14 mouse cellular contexts compared by ENCODE assay signal in genomic region chr5:111046841-111047476, GRCm38 (mm10).
DNase-seq lines count a peak whose midpoint lies in the region; ATAC-seq lines count a peak whose summit lies in the region.
"Had no signal": no experiment of that assay in that cellular context is flagged by ENCODE, and none has a peak within 500 bp of the region (broad histone marks: within the 10 kb centered on the region; RNA-seq: fewer than 3 reads in every experiment).

No protein-coding gene starts in this region.

- H3K4me1 ChIP-seq in forebrain, embryonic 12.5 days: peaks cover 66% of the 10 kb centered on the region
- peaks cover 12% of the 10 kb centered on the region; the same call in 1 of the 2 replicates for H3K4me1 ChIP-seq in forebrain, embryonic 11.5 days (replicated peaks; ENCODE audit: control insufficient read depth, insufficient read depth, low read length)
- H3K4me1 ChIP-seq in lung, embryonic 15.5 days: peaks cover 52% of the 10 kb centered on the region
- peaks cover 74% of the 10 kb centered on the region for H3K4me1 ChIP-seq in forebrain, embryonic 16.5 days (replicated peaks; ENCODE audit: control insufficient read depth, insufficient read depth, low read length)
- H3K4me1 ChIP-seq in limb, embryonic 15.5 days: peaks cover 60% of the 10 kb centered on the region

- WGBS in forebrain, embryonic 12.5 days: 39% methylated on average over 14 of the region's 14 CpGs
- WGBS in forebrain, embryonic 11.5 days: 57% methylated on average over 14 of the region's 14 CpGs
- WGBS in lung, embryonic 15.5 days: 32% methylated on average over 14 of the region's 14 CpGs
- 11% methylated on average over 14 of the region's 14 CpGs for WGBS in forebrain, embryonic 16.5 days
- WGBS in limb, embryonic 15.5 days: 38% methylated on average over 14 of the region's 14 CpGs

- no peak overlapping the region for H3K9ac ChIP-seq in forebrain, embryonic 12.5 days
- no peak overlapping the region for H3K9ac ChIP-seq in forebrain, embryonic 11.5 days (ENCODE audit: low read length)
- no peak overlapping the region for H3K9ac ChIP-seq in lung, embryonic 15.5 days
- H3K9ac ChIP-seq in forebrain, embryonic 16.5 days (replicated peaks; ENCODE audit: low read depth, low read length): 0 out of 2 replicates have a peak overlapping the region, but pooled peaks have one; percentile 2
- H3K9ac ChIP-seq in limb, embryonic 15.5 days: no peak overlapping the region

- no peaks in the 10 kb centered on the region for H3K36me3 ChIP-seq in forebrain, embryonic 12.5 days (replicated peaks)
- no peaks in the 10 kb centered on the region for H3K36me3 ChIP-seq in forebrain, embryonic 11.5 days (ENCODE audit: control insufficient read depth, insufficient read depth, low read length)
- no peaks in the 10 kb centered on the region for H3K36me3 ChIP-seq in lung, embryonic 15.5 days
- no peaks in the 10 kb centered on the region for H3K36me3 ChIP-seq in forebrain, embryonic 16.5 days (ENCODE audit: control insufficient read depth, insufficient read depth)
- no peaks in the 10 kb centered on the region for H3K36me3 ChIP-seq in limb, embryonic 15.5 days

- H3K27me3 ChIP-seq in forebrain, embryonic 12.5 days: no peaks in the 10 kb centered on the region
- no peaks in the 10 kb centered on the region for H3K27me3 ChIP-seq in forebrain, embryonic 11.5 days (ENCODE audit: control insufficient read depth, insufficient read depth, low read length)
- H3K27me3 ChIP-seq in lung, embryonic 15.5 days: no peaks in the 10 kb centered on the region
- H3K27me3 ChIP-seq in forebrain, embryonic 16.5 days (replicated peaks; ENCODE audit: control insufficient read depth, insufficient read depth, low read length): no peaks in the 10 kb centered on the region
- no peaks in the 10 kb centered on the region for H3K27me3 ChIP-seq in limb, embryonic 15.5 days

- no peak for DNase-seq in forebrain, embryonic 11.5 days (ENCODE audit: low spot score)
- DNase-seq in lung, postnatal 14 days: no peak
- no peak for DNase-seq in urinary bladder, adult 18-20 months (ENCODE audit: low spot score in 2 of 2)
- no peak for DNase-seq in urinary bladder, adult 2 months (ENCODE audit: low spot score)
- DNase-seq: adrenal gland, adult 8-10 months; cerebellum, postnatal 36 days; heart, adult 2 months; heart, postnatal 10 days; right cerebral cortex, adult 18-20 months had no signal

- H3K27ac ChIP-seq in forebrain, embryonic 12.5 days: peak overlapping the region; percentile 71
- no peak overlapping the region; the same call in 1 of the 2 replicates for H3K27ac ChIP-seq in forebrain, embryonic 11.5 days (ENCODE audit: low read depth, low read length)
- H3K27ac ChIP-seq in lung, embryonic 15.5 days: no peak overlapping the region
- H3K27ac ChIP-seq in forebrain, embryonic 16.5 days (ENCODE audit: low read length): peak overlapping the region; percentile 24; the same call in 1 of the 2 replicates
- peak overlapping the region; percentile 17; the same call in 1 of the 2 replicates for H3K27ac ChIP-seq in limb, embryonic 15.5 days
- H3K27ac ChIP-seq: heart, adult 2 months; kidney, postnatal 0 days had no signal

- H3K4me3 ChIP-seq in forebrain, embryonic 12.5 days (replicated peaks): no peak overlapping the region
- H3K4me3 ChIP-seq in forebrain, embryonic 11.5 days (ENCODE audit: low read depth, low read length): no peak overlapping the region
- no peak overlapping the region for H3K4me3 ChIP-seq in lung, embryonic 15.5 days
- H3K4me3 ChIP-seq in forebrain, embryonic 16.5 days (replicated peaks; ENCODE audit: low read length): no peak overlapping the region
- no peak overlapping the region for H3K4me3 ChIP-seq in limb, embryonic 15.5 days
- H3K4me3 ChIP-seq: heart, adult 2 months had no signal

- no peak for ATAC-seq in forebrain, embryonic 12.5 days (ENCODE audit: low FRiP score)
- no peak for ATAC-seq in forebrain, embryonic 11.5 days (replicated peaks; ENCODE audit: low FRiP score)
- ATAC-seq in lung, embryonic 15.5 days (ENCODE audit: borderline replicate concordance, extremely low read depth, low FRiP score, low TSS enrichment): no peak
- peak; percentile 41 for ATAC-seq in forebrain, embryonic 16.5 days
- ATAC-seq in limb, embryonic 15.5 days (ENCODE audit: insufficient number of reproducible peaks, low FRiP score, low TSS enrichment, low read depth): no peak

- no peaks in the 10 kb centered on the region for H3K9me3 ChIP-seq in forebrain, embryonic 12.5 days
- no peaks in the 10 kb centered on the region; the same call in 1 of the 2 replicates for H3K9me3 ChIP-seq in forebrain, embryonic 11.5 days (ENCODE audit: control insufficient read depth, low read length)
- no peaks in the 10 kb centered on the region for H3K9me3 ChIP-seq in lung, embryonic 15.5 days
- H3K9me3 ChIP-seq in forebrain, embryonic 16.5 days (ENCODE audit: control insufficient read depth, low read length): no peaks in the 10 kb centered on the region
- H3K9me3 ChIP-seq in limb, embryonic 15.5 days: no peaks in the 10 kb centered on the region

- H3K4me2 ChIP-seq in forebrain, embryonic 12.5 days: no peak overlapping the region
- H3K4me2 ChIP-seq in forebrain, embryonic 11.5 days (ENCODE audit: low read depth, low read length, severe bottlenecking): no peak overlapping the region
- H3K4me2 ChIP-seq in lung, embryonic 15.5 days: peak overlapping the region; percentile 25; the same call in 1 of the 2 replicates
- H3K4me2 ChIP-seq in forebrain, embryonic 16.5 days (ENCODE audit: low read length): peak overlapping the region; percentile 2; the same call in 1 of the 2 replicates
- 0 out of 2 replicates have a peak overlapping the region, but pooled peaks have one; percentile 2 for H3K4me2 ChIP-seq in limb, embryonic 15.5 days

Comparison
In these comparisons a context has a peak if more than half of its experiments do, and no peak if none do; other contexts are left out.
1. H3K27ac ChIP-seq: peak in forebrain, embryonic 12.5 days (single experiment), forebrain, embryonic 16.5 days (single experiment) and limb, embryonic 15.5 days (single experiment); none in forebrain, embryonic 11.5 days (single experiment) and lung, embryonic 15.5 days (single experiment).
2. H3K4me2 ChIP-seq: peak in lung, embryonic 15.5 days (single experiment), forebrain, embryonic 16.5 days (single experiment) and limb, embryonic 15.5 days (single experiment); none in forebrain, embryonic 12.5 days (single experiment) and forebrain, embryonic 11.5 days (single experiment).